Mouse (Mus musculus) urinary bladder, postnatal 10 days (tissue): ENCODE measurements at regions not wholly inside any gene's neighbourhood (a gene's known extent, or its start where the extent isn't known, plus 50 kb on each side); places are given as distances from the start of the nearest gene placed in this dataset.
"Not testable (repeated sequence)": the region's sequence is repeated elsewhere in the genome, so short reads cannot be mapped to it uniquely, and the experiment has no call there.

Experiments used
- DNase-seq: peaks from one replicate; pipeline ENCODE4 v3.0.0; 2022; ENCODE audit warnings: low spot score

GRCm38 (mm10) chr6:3201507-3201906, 197.9 kb downstream of the Samd9l start:
- not testable (repeated sequence) for DNase-seq

- DNase-seq: no peak
Measured at GRCm38 (mm10) chr6:3201107-3201506, 198.3 kb downstream of the Samd9l start.

DNA sequence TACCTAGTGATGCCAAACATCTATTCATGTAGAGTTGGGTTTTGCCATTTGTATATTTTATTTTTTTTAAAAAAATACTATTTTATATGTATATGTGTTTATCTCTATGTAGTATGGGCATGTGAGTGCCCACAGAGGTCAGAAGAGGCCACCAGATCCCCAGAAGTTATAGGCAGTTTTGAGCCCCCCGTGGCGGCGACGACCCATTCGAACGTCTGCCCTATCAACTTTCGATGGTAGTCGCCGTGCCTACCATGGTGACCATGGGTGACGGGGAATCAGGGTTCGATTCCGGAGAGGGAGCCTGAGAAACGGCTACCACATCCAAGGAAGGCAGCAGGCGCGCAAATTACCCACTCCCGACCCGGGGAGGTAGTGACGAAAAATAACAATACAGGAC, 198.8 kb downstream of the Samd9l start:
- DNase-seq: peak; percentile 94

GRCm38 (mm10) chr6:3192424-3192820, 206.9 kb downstream of the Samd9l start:
- DNase-seq: not testable (repeated sequence)

- DNase-seq: not testable (repeated sequence)
Measured at GRCm38 (mm10) chr6:3191695-3192423, 207.5 kb downstream of the Samd9l start.

DNA sequence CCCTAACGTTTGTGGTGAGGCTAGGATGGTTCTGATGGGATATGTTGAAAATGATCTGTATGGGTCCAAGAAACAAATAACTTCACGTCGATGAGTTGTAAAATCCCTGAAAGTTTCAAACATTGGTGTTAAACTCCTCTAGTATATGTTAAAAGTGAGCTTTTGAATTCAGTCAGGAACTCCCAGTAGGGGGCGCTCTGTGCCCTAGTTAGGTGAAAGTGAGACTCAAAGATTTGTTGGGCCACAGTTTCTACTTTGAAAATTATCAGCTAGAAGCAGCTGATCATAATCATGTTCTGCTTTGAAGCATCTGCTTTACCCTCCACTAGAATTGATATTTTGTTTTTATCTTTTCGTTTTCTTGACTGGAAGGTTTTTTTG, 215.6 kb downstream of the Samd9l start:
- DNase-seq: peak; percentile 67

- DNase-seq: peak; percentile 30
Measured at GRCm38 (mm10) chr6:3182889-3183818, 216.2 kb downstream of the Samd9l start.

- not testable (repeated sequence) for DNase-seq
Measured at GRCm38 (mm10) chr6:3182424-3182841, 216.9 kb downstream of the Samd9l start.

- DNase-seq: not testable (repeated sequence)
Measured at GRCm38 (mm10) chr6:3179603-3180348, 219.6 kb downstream of the Samd9l start.

GRCm38 (mm10) chr6:3169479-3169878, 229.9 kb downstream of the Samd9l start:
- not testable (repeated sequence) for DNase-seq

DNA sequence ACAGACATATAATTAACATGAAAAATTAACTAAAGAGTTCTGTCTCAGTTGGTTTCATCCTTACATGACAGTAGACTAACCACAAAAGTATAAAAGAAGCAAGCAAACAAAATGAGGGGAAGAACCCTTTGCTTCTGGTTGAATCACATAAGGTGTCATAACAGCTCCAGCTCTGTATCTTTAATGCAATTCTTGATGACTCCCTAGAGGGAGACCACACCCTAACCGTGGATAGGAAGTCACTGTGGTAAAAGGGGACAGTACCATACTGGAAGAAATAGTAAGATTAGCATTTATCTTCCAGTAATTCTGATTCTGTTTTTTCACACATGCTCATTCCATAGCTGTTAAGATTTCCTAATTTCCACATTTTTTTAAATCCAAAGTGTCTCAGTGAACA, 233.2 kb downstream of the Samd9l start:
- DNase-seq: not testable (repeated sequence)

DNA sequence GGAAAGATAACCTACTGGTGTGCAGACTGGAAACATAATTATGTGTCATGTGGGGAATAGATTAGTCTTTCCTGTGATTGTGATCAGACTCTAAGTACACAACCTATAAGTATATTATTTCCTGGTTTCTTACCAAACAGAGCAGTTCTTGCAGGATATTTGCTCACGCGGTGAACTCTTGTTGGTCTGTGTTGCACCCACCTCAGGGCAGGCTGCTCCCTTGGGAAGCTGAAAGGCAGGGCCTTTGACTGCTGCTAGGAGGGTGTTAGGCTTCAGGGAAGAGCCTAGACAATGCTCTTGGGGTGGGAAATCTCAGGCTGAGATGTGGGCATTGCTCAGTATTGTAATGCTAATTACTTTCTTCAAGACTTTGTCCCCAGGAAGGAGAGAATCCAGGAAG, 247.5 kb downstream of the Samd9l start:
- DNase-seq: not testable (repeated sequence)

GRCm38 (mm10) chr6:3137823-3138222, 261.5 kb downstream of the Samd9l start:
- peak; percentile 29 for DNase-seq

GRCm38 (mm10) chr6:3133763-3134162, 265.6 kb downstream of the Samd9l start:
- not testable (repeated sequence) for DNase-seq

GRCm38 (mm10) chr6:3116296-3116695, 283.1 kb downstream of the Samd9l start:
- not testable (repeated sequence) for DNase-seq
